Comparison of ENCODE assay signal across 31 mouse cellular contexts in genomic region chr14:118895228-118895627, GRCm38 (mm10). TPM values are rescaled to one million over a fixed set of nuclear protein-coding genes. Genes with fewer than 3 reads are reported as not detected.
DNase-seq lines count a peak whose midpoint lies in the region; ATAC-seq and TF ChIP-seq lines count a peak whose summit lies in the region.
"Had no signal": no experiment of that assay in that cellular context is flagged by ENCODE, and none has a peak within 500 bp of the region (broad histone marks: within the 10 kb centered on the region; RNA-seq: fewer than 3 reads in every experiment).

No protein-coding gene starts in this region.

- no peaks in the 10 kb centered on the region for H3K36me3 ChIP-seq in kidney, adult 2 months (ENCODE audit: control insufficient read depth, insufficient read depth, low read length)
- peaks cover 18% of the 10 kb centered on the region for H3K36me3 ChIP-seq in midbrain, embryonic 11.5 days (ENCODE audit: control insufficient read depth, insufficient read depth, low read length)
- H3K36me3 ChIP-seq: intestine, embryonic 15.5 days had no signal

- no peak for TF ChIP-seq CTCF in Patski (IDR thresholded peaks at IDR 0.05)
- TF ChIP-seq CTCF in kidney, adult 2 months (conservative IDR thresholded peaks at IDR 0.05; ENCODE audit: insufficient read depth, insufficient read length, low read depth, low read length) = no peak

- peak overlapping the region; percentile 92 for H3K27ac ChIP-seq in kidney, adult 2 months (ENCODE audit: insufficient read depth, low read depth, low read length)
- H3K27ac ChIP-seq in midbrain, embryonic 11.5 days (ENCODE audit: low read depth, low read length) = no peak overlapping the region
- H3K27ac ChIP-seq: embryonic facial prominence, embryonic 12.5 days; heart, embryonic 10.5 days; heart, embryonic 15.5 days; hindbrain, postnatal 0 days; intestine, embryonic 15.5 days; limb, embryonic 13.5 days; lung, embryonic 15.5 days; midbrain, embryonic 12.5 days; neural tube, embryonic 13.5 days; stomach, postnatal 0 days had no signal

- no peak overlapping the region for H3K9ac ChIP-seq in midbrain, embryonic 11.5 days (ENCODE audit: low read length)
- H3K9ac ChIP-seq: embryonic facial prominence, embryonic 12.5 days; heart, embryonic 15.5 days; intestine, embryonic 15.5 days; limb, embryonic 13.5 days; lung, embryonic 15.5 days; midbrain, embryonic 12.5 days; neural tube, embryonic 13.5 days had no signal

- POLR2A ChIA-PET in Patski (lab: Charles Lee) = no interaction called here

- peak; percentile 73 for DNase-seq in kidney, adult 11 months
- no peak for DNase-seq in kidney, postnatal 4 days
- no peak for DNase-seq in Patski (ENCODE audit: low read depth, low spot score)
- DNase-seq in kidney, adult 2 months = peak; percentile 73
- DNase-seq in kidney, postnatal 10 days = peak; percentile 27
- no peak for DNase-seq in yolk sac, embryonic 10.5 days (ENCODE audit: low spot score)
- DNase-seq in midbrain, embryonic 11.5 days (ENCODE audit: low spot score, missing footprints) = no peak
- DNase-seq: adrenal gland, adult 8-10 months; B cell, adult 2 months; cerebellum, adult 18-20 months; cerebellum, postnatal 36 days; embryo, embryonic 11 days; gastrocnemius, postnatal 25 days; heart, adult 11 months; layer of hippocampus, adult 9-11 months; right cerebral cortex, adult 18-20 months; spleen, adult 18-20 months; thymus, adult 18-20 months; thymus, postnatal 25 days had no signal

- in situ Hi-C loops in Patski (cut with MboI; ENCODE audit: low pct_unique_long_range_greater_than_20kb) = loop anchor here (5.0 kb wide), 1 partner anchor 68 kb away; no protein-coding TSS in a partner anchor

- H3K27me3 ChIP-seq in Patski = no peaks in the 10 kb centered on the region
- no peaks in the 10 kb centered on the region for H3K27me3 ChIP-seq in kidney, adult 2 months (replicated peaks; ENCODE audit: control insufficient read depth, insufficient read depth, low read length)
- no peaks in the 10 kb centered on the region for H3K27me3 ChIP-seq in midbrain, embryonic 11.5 days (ENCODE audit: control insufficient read depth, insufficient read depth, low read length)
- H3K27me3 ChIP-seq: embryonic facial prominence, embryonic 12.5 days; heart, embryonic 15.5 days; intestine, embryonic 15.5 days; limb, embryonic 13.5 days; lung, embryonic 15.5 days; midbrain, embryonic 12.5 days; neural tube, embryonic 13.5 days had no signal

- no peaks in the 10 kb centered on the region for H3K9me3 ChIP-seq in midbrain, embryonic 11.5 days (ENCODE audit: control insufficient read depth, low read length)
- H3K9me3 ChIP-seq: embryonic facial prominence, embryonic 12.5 days; heart, embryonic 10.5 days; heart, embryonic 15.5 days; intestine, embryonic 15.5 days; limb, embryonic 13.5 days; lung, embryonic 15.5 days; midbrain, embryonic 12.5 days; neural tube, embryonic 13.5 days had no signal

- WGBS in kidney, adult 2 months = 36% methylated on average over 7 of the region's 7 CpGs
- 94% methylated on average over 7 of the region's 7 CpGs for WGBS in midbrain, embryonic 11.5 days

- H3K4me2 ChIP-seq in midbrain, embryonic 11.5 days = no peak overlapping the region
- H3K4me2 ChIP-seq: embryonic facial prominence, embryonic 12.5 days; heart, embryonic 15.5 days; intestine, embryonic 15.5 days; limb, embryonic 13.5 days; liver, embryonic 11.5 days; lung, embryonic 15.5 days; midbrain, embryonic 12.5 days; neural tube, embryonic 13.5 days had no signal

- TF ChIP-seq POLR2A in kidney, adult 2 months (IDR thresholded peaks at IDR 0.05; ENCODE audit: low read depth, low read length) = no peak

- H3K4me1 ChIP-seq in kidney, adult 2 months (ENCODE audit: control insufficient read depth, insufficient read depth, low read length) = peaks cover 11% of the 10 kb centered on the region
- no peaks in the 10 kb centered on the region for H3K4me1 ChIP-seq in midbrain, embryonic 11.5 days (ENCODE audit: control insufficient read depth, insufficient read depth, low read length)
- H3K4me1 ChIP-seq: embryonic facial prominence, embryonic 12.5 days; heart, embryonic 10.5 days; heart, embryonic 15.5 days; intestine, embryonic 15.5 days; limb, embryonic 13.5 days; lung, embryonic 15.5 days; midbrain, embryonic 12.5 days; neural tube, embryonic 13.5 days had no signal

- ATAC-seq in Patski = peak; percentile 77
- ATAC-seq in midbrain, embryonic 11.5 days (ENCODE audit: low FRiP score) = no peak
- ATAC-seq: forebrain, embryonic 14.5 days; hindbrain, postnatal 0 days; intestine, embryonic 15.5 days had no signal

- CTCF ChIA-PET in Patski (lab: Charles Lee) = interaction anchor here (2.1 kb wide), 1 partner anchor 29 kb away, joined by 5 read pairs; no protein-coding TSS in a partner anchor

- H3K4me3 ChIP-seq in kidney, adult 2 months (ENCODE audit: insufficient read depth, low read depth, low read length) = no peak overlapping the region
- no peak overlapping the region for H3K4me3 ChIP-seq in midbrain, embryonic 11.5 days (ENCODE audit: low read depth, low read length)
- H3K4me3 ChIP-seq: embryonic facial prominence, embryonic 12.5 days; heart, embryonic 10.5 days; heart, embryonic 15.5 days; intestine, embryonic 15.5 days; limb, embryonic 13.5 days; lung, embryonic 15.5 days; midbrain, embryonic 12.5 days; neural tube, embryonic 13.5 days had no signal

RNA-seq across cellular contexts. Expression of gene Dzip1, which starts 30.0 kb away (rescaled TPM):
- polyA plus RNA-seq in Patski (2021) = 32.3 TPM
- 5.7 and 6.0 TPM in 2 replicates for polyA plus RNA-seq in kidney, adult 2 months (2012; rRNA removed)
- polyA plus RNA-seq in midbrain, embryonic 11.5 days (2014; fragmentation: Nextera tagmentation; extraction: Ambion mirVana) = 28.2 and 32.2 TPM in 2 replicates

RNA-seq across cellular contexts. Expression of gene Dnajc3, which starts 42.5 kb away (rescaled TPM):
- polyA plus RNA-seq in Patski (2021) = 73.5 TPM
- polyA plus RNA-seq in kidney, adult 2 months (2012; rRNA removed) = 30.9 and 32.7 TPM in 2 replicates
- polyA plus RNA-seq in midbrain, embryonic 11.5 days (2014; fragmentation: Nextera tagmentation; extraction: Ambion mirVana) = 31.6 and 32.9 TPM in 2 replicates

Comparison
In these comparisons a context has a peak if more than half of its experiments do, and no peak if none do; other contexts are left out.
1. DNase-seq: peak in kidney, adult 11 months (single experiment), kidney, adult 2 months (single experiment) and kidney, postnatal 10 days (single experiment); none in kidney, postnatal 4 days (0 of 2), Patski (single experiment), yolk sac, embryonic 10.5 days (single experiment) and midbrain, embryonic 11.5 days (single experiment).